Mouse (Mus musculus) mesoderm, embryonic 11.5 days (tissue): ENCODE measurements around the gene Olfr703.

Source experiments
- DNase-seq: peaks from one replicate; pipeline ENCODE4 v3.0.0-alpha.2; 2012; ENCODE audit warnings: low read depth, low spot score

Olfr703 gene

DNA sequence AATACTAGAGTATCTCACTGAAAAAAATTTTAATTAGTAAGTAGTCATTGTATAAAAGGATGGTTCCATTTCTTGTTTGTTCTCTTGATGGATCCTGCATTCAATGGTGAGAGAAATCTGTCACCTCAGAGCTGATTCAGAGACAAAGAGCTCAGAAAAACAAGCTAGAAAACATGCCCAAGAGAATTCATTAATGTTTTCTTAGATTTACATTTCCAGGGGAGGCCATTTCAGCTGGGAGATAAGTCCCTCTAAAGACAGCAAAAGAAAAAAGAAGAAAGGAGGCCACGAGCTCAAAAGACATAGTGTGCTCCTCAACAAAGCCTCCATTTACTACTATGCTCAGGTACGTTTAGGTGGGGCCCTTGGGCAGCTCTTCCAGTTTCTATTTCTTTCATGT, at the start of gene Olfr703:
Gene Olfr703 (plus strand): TSS at position 301 of the 400 bp plus-strand sequence.
- no peak for DNase-seq

DNA sequence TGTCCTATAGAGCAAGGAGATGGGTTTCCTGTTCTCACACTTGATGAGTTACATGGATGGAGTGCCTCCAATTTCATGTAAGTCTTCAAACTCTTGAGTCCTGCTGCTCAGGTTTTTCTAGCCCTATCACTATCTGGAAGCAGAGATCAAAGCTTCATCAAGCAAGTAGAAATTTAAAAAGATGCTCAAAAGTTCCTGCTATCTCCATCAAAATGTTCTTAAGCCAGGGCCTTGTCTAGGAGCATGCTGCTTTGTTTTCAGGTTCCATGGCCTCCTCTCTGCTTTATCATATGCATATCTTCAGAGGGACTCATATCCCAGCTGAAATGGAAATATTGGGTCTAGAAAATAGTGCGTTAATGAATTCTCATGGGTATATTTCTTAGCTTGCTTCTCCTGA, 34.4 kb upstream of the Olfr703 start, which contains the start of gene Olfr700:
Gene Olfr700 (minus strand): TSS at position 101 of the 400 bp plus-strand sequence.
- no peak for DNase-seq

DNA sequence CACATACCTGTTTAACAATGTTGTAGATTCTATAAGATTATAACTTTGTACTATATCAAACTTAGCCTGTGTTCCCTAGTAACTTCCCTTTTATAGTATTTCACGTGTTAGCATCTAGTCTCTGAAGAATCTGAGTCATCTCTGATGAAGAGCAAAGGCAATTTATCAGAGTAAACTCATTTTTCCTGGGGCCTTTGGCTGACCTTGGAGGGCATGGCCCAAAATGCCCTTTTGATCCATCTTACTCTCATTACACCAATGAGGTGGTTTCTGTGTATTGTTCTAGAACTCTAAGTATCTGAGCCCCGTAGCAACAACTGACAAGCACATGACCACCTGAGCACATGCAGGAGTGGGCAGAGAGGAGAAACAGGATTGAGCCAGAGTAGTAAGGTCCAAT, 29.3 kb upstream of the Olfr703 start, which contains the start of gene Olfr701:
Gene Olfr701 (plus strand): TSS at position 301 of the 400 bp plus-strand sequence.
- DNase-seq, result no peak

DNA sequence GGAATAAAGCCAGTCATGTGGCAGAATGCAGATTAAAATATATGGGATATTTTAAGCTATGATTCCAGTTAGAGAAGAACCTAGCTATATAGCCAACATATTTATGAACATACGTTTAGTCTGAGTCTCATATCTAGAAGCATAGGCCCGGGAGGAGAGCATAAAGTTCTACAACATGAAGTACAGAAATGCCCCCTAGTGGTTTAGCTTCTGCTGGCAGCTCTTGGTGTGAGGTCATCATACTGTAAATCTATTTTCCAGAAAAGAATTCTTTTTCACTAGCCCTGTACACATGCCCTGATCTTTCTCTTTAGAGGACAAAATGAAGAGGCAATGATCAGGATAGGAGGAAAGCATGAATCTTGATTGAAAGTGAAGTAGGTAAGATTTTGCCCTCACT, 27.4 kb upstream of the Olfr703 start:
- no peak for DNase-seq

DNA sequence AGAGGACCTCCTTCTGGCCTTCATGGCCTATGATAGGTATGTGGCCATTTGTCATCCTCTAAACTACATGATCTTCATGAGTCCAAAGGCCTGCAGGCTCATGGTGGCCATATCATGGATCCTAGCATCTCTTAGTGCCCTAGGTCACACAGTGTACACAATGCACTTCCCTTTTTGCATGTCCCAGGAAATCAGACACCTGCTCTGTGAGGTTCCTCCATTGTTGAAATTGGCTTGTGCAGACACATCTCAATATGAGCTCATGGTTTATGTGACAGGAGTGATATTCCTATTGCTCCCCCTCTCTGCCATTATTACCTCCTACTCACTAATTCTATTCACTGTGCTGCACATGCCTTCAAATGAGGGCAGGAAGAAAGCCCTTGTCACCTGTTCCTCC, 24.7 kb upstream of the Olfr703 start:
- no peak for DNase-seq

DNA sequence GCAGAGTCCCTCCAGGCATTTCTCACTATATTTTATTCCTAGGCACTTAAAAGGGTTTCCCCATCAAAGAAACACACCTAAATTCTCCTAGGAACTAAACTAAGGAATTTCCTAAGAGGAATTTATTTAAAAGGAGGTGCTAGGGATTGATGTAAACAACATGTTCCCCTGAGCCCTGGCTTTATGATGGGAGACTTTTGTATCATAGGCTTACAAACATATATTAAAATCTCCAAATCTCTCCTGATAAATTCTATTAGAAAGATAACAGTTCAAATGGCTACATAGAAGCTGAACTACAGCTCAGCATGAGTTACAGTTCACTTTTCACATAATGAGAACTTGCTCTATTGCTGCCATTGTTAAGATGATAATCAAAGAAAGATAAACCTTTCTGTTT, 9.4 kb upstream of the Olfr703 start, which contains the start of gene Olfr702:
Gene Olfr702 (minus strand): TSS at position 101 of the 400 bp plus-strand sequence.
- no peak for DNase-seq

DNA sequence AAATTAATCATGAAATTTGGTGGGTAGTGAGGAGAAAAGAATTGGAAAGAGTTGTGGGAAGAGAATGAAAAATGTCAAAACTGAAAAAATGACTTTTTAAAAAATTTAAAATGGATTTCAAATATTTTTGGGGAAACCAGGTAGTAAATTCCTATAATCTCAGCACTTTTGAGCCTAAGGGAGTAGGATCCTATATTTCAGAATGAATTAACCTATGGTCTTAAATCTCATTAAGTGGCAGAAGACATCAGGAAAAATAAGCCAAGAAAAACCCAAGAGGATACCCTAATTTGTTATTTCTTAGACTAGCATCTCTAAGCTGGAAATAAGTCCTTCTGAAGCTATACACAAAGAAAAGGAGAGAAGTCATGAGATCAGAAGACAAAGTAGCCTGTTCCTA, 19.7 kb downstream of the Olfr703 start, which contains the start of gene Olfr704:
Gene Olfr704 (plus strand): TSS at position 301 of the 400 bp plus-strand sequence.
- DNase-seq, result no peak

DNA sequence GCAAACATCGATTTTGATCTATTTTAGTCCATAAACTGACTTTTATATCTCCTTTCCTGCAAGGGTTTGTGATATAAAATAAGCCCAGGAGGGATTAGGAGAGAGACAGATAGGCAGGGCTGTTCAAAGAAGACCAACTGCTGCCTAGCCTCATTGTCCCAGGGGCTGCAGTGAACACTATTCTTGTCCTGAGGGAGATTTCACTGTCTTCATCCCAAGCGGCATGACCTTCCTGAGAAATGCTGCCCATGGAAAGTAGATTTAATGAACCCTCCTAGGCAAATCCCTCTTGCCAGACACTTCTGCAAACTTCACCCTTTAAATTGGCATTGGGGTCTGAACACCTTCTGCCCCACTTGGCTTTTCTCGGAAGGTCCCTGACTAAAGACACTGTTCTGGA, 33.6 kb downstream of the Olfr703 start, which contains the start of gene Olfr705:
Gene Olfr705 (minus strand): TSS at position 101 of the 400 bp plus-strand sequence.
- DNase-seq, result no peak

DNA sequence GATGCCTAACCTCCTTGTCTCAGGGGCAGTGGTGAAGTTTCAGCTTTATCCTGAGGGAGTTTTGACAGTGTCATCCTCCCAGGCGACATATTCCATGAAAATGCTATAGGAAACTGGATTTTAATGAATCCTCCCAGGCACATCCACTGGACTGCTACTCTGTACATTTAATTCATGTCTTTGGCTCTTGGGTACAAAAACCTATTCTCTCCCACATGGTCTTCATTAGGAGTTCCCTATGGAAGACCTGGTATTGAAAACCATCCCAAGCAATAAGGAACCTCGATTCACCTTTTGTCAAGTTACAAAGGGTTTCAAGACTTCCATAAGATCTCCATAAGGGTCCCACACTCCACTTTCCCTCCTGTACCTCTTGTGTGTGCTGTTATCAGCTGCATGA, 44.9 kb downstream of the Olfr703 start, which contains the start of gene Olfr706:
Gene Olfr706 (minus strand): TSS at position 101 of the 400 bp plus-strand sequence.
- no peak for DNase-seq
